Mouse (Mus musculus): ENCODE measurements around the gene Antxr2.

The Antxr2 gene

DNA sequence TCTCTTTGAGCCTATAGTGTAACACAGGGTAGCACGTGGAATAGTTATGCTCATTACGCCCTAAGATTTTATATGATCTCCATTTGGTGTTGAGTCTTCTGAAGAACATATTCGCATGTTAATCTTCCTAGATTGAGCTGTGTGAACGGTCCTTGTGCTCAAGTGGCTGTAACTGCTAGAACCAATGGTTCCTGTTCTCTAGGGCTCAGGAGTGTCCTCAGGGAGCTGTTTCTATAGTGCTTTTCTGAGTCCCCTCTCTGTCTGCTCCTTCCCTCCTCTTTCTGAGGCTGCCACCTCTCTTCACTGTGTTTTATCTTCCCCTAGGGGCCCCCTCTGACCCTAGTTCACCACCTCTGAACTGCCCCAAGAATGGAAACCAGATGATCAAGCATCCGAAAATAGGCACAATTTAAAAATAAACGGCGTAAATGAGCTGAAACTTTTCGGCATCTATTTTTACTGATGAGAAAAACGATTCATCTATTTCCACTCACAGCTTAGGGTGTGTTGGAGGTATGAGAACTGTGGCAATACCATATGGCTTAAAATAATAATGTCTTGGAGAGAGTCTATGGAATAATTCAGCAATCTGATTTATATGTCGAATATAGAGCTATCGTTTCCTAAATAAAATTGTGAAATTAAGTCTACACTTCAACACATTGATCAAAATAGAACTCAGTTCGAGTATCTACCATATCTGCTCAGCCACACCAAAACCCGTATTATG is 124.1 kb downstream of the Antxr2 start:
- no peak for DNase-seq

- DNase-seq: no peak
Observed at GRCm38 (mm10) chr5:97905856-97906255, 125.0 kb downstream of the Antxr2 start.

GRCm38 (mm10) chr5:97901096-97901495 is 129.7 kb downstream of the Antxr2 start:
- no peak for DNase-seq

- peak; percentile 3 for DNase-seq
Observed at GRCm38 (mm10) chr5:97899321-97899720, 131.5 kb downstream of the Antxr2 start.

- no peak for DNase-seq
Observed at GRCm38 (mm10) chr5:97885427-97885826, 145.4 kb downstream of the Antxr2 start.

- DNase-seq: no peak
Observed at GRCm38 (mm10) chr5:97884110-97884509, 146.7 kb downstream of the Antxr2 start.

GRCm38 (mm10) chr5:97881421-97881820 is 149.4 kb downstream of the Antxr2 start:
- no peak for DNase-seq

- no peak for DNase-seq
Observed at GRCm38 (mm10) chr5:97880115-97880514, 150.7 kb downstream of the Antxr2 start.

DNA sequence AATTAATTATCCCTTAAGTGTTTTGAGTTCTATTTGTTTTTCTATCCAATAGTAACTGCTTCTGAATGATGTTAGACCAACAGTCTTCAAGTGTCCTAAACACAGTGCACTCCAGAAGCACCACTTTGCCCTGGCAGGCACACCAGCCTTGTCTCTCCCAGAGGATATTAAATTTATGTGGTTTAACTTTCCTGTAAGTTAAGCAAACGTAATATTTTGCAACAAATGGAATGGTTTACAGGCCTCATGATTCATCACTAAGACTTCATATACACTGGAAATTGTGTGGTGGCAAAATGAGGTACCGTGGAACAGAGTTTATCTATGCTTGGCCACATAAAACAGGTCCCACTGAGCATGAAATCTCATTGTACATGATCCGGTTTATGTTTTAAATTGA is 152.0 kb downstream of the Antxr2 start:
- no peak for DNase-seq

DNA sequence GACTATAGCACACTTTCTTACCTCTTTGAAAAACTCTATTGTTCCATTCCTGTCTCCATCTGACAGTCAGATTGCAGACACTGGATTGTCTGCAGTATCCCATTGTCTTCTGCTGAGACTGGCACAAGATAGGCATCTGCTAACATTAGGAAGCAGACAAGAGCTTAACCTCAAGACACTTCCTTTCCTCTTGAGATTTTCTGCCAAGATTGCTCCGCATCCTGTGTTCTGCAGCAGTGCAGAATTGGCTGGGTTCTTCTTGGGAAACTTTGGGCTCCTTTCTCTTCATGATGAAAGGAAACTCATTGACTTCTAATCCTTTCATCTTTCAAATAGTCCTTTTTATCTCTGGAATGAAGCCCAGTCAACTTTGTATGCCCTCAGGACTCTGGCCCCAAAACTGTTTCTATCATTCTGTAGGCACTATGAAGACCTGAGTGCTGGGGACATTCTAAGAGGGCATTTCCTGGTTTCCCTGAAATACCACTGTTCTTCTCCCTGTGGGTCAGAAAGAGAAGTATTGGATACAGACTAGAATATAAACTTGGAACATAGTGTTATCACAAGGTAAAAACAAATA is 152.5 kb downstream of the Antxr2 start:
- DNase-seq: no peak

DNA sequence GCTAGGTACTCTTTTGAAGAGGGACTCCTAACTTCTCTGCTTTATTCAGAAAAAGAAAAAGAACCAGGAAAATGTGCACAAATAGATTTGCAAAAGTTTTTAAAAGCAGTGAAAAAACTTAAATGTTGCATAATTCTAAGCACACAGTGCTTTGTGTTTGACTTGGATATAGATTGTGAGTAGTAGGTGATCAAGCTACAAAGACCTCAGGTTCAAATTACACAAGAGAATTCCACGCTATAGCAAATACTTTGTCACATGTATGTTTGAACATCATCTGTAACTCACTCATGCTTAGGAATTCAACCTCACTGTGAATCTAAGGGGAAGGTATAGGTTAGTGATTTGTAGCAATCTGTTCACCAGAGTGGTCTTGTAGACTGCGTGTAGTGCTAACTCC is 153.9 kb downstream of the Antxr2 start:
- DNase-seq: no peak

DNA sequence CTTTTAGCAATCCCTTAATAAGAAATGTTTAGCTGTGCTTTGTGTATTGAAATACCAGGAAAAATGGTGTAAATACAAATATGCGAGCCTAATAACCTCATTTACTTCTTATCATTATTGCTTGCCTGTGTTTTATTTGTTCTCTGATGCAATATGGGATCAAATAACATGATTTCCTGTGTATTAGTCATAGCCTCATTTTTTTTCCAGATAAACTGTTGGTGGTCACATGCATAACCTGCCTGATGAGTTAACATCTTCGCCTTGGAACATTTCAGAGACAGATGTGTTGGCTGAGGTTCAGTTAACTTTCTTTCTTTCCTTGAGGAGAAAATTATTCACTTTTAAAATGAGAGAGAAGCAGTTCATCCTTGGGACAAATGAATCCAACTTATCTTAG is 162.9 kb downstream of the Antxr2 start:
- DNase-seq: no peak

GRCm38 (mm10) chr5:97866975-97867374 is 163.9 kb downstream of the Antxr2 start:
- DNase-seq: no peak

- DNase-seq: no peak
Observed at GRCm38 (mm10) chr5:97857101-97857500, 173.7 kb downstream of the Antxr2 start.

- no peak for DNase-seq
Observed at GRCm38 (mm10) chr5:97851981-97852748, 178.7 kb downstream of the Antxr2 start.

DNA sequence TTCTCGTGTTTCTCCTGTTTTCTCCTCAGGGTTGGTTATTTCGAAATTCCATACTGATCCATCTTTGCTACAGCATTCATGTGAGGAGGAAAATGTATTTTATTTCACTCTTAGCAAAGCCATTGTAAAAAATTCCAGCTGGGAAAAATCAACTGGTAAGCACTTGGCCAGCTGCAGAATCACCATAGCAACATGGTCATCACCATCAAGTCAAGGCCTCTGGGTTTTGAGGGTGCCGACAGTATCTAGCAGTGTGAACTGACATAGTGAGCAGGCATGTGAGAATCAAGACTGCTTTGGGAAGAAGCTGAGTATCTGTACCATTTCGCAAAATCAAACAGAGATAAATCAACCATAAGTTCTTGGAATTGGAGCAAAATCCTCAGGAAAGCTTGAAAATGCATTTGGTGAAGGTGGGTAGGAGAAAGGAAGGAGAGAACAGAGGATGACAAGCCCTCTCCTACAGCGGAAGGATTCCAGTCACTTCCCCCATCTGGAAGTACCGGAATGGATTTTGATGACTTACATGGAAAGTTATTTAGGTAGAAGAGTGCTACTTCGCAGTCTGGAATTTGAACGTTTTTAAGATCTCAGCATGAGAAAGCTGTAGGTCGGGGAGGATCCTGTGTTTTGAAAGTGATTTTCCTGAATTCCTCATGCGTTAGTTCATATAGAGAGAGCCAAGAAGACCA is 183.5 kb downstream of the Antxr2 start:
- no peak for DNase-seq

DNA sequence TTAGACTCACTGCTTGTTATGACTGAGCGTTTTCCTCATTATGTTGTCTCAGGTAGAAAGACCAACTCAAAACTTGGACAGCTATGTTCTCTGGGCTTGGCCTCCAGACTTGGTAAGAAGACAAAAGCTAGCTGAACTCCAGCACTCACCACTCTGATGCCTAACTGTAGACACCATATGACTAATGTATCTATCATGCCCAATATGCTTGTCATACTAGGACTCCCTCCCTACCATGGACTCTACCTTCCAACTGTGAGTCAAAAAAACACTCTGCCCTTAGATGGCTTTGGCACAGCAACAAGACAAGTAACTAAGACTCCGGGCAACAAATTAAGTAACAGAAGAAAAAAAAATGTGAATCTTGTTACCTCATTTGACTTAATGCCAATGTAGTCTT is 184.3 kb downstream of the Antxr2 start:
- DNase-seq: no peak

DNA sequence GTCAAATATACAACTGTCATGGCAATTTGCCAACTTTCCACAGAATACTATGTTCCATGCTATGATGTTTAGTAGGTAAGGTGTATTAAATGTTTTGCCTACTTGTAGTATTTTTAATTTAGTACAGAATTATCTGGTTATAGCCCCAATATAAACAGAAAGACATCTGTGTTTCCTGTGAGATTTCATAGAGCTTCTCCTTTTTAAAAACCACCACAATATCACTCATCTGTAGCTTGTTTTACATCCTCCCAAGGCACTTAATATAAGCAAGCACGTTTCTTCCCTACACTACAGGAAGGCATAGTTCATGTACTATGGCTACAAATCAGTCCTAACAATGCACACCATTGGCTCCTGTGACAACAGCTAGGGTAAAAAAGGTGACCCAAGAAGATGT is 188.8 kb downstream of the Antxr2 start:
- DNase-seq: no peak

GRCm38 (mm10) chr5:97839924-97840279 is 190.9 kb downstream of the Antxr2 start:
- DNase-seq: no peak

DNA sequence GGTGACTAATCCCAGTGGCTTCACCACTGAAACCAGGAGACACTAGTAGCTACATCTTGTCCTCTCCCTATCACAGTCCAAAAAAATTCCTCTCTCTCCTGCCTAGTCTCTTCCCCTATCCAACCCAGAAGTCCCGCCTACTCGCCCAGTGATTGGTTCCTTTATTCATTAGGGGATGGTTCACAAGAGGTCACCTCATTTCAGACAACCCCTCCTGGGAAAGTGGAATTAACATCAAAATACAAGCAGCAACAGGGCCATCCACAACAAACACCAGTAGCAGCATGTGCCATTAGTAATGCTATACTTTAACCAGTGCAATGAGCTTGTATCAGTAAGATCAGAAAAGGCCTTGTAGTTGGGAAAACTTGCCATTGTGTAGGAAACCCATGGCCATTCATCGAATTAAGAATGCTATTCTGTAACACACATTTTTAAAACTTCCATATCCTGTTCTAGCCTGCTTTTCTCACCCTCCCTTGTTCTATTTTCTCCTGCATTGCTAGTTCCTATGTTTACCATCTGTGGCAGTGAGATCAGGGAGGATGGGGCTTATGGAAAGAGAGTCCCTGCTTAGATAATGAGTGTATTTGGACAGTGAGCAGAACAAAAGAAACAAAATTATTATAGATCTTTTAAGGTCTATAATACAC is 191.4 kb downstream of the Antxr2 start:
- DNase-seq: no peak

GRCm38 (mm10) chr5:97837333-97837732 is 193.5 kb downstream of the Antxr2 start:
- no peak for DNase-seq

DNA sequence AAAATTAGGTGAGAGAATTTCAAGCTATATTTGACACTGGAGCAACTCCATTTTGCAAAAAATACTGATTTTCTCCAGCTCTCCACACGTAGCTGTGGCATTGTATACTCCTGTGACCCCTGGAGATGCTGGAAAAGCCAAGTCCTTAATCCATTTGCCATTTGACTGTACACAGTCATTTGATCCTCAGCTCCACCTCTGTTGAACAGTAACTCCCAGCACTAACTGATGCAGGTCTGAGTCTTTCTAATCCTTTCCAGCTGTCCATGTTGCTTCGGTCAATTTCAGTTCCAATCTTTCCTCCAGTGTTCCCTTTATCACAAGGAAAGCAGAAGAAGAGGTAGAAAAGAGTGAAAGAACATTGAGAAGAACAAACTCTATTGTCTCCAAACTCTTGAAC is 195.4 kb downstream of the Antxr2 start:
- DNase-seq: no peak

- DNase-seq: no peak
Observed at GRCm38 (mm10) chr5:97834770-97835169, 196.1 kb downstream of the Antxr2 start.
